Mouse (Mus musculus): ENCODE measurements around the gene Cd59b. TPM values are rescaled to one million over a fixed set of nuclear protein-coding genes. Genes with fewer than 3 reads are reported as not detected.
A peak's percentile ranks its signal among the peaks of the same experiment; 100 is the strongest.

Gene Cd59b
- not detected for total RNA-seq (2021)
- long read RNA-seq, experiment 1, result 0 reads
- long read RNA-seq, experiment 2, result 0 reads

GRCm38 (mm10) chr2:104069704-104070185 is at the start of gene Cd59b:
Cd59b (plus strand) TSS chr2:104069849.
- H3K27ac ChIP-seq, result no peak within 1 kb of the TSS
- no peak for TF ChIP-seq CTCF (conservative IDR thresholded peaks at IDR 0.05)
- peak within 1 kb of the TSS; percentile 30 for H3K4me3 ChIP-seq
- no peak for DNase-seq (ENCODE audit: low spot score in 2 of 2)

DNA sequence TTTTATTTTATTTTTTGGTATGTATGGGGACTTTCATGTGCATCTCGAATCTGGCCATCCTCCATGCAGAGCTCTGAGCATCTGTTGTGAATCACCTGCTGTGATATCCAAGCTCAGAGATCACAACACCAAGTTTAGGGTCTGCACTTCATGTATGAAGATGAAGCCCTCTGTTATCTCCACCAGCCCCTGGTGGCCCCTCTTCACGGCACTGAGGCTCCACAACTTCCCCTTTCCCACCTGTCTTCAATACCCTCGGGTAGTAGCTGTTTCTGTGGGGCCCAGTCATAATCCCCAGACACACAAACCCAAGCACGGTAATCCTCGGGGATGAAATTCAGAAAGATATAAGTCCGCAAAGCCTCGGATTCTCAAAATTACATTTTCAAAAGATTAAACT is 46.6 kb upstream of the Cd59b start:
- no peak for DNase-seq (ENCODE audit: low spot score in 2 of 2)
- TF ChIP-seq CTCF (conservative IDR thresholded peaks at IDR 0.05), result no peak
- Histone ChIP-seq H3K27ac (no peak overlapping the region), H3K4me3 (no peak overlapping the region)

DNA sequence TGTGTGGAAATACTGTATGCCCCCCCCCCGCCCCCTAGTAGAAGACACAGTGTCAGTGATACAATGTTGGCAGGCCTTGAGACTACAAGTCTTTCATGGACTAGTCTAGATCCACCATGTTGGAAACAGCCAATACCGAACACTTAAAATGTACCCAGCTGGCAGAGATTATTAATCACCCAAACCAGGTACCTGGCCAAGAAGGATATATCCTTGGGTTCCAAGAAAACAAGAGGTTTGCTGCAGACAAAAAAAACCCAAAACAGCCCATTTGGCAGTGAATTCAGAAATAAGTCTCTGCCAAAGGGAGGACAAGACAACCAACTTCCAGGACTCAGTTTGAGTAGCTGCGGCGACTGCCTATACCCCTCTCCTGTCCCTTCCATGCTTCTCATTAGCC is 45.0 kb upstream of the Cd59b start:
- TF ChIP-seq CTCF (conservative IDR thresholded peaks at IDR 0.05), result no peak
- no peak for DNase-seq (ENCODE audit: low spot score in 2 of 2)

GRCm38 (mm10) chr2:104027458-104028138 is 42.1 kb upstream of the Cd59b start, which contains the start of gene Fbxo3:
Fbxo3 (plus strand) TSS chr2:104027721.
- H3K4me3 ChIP-seq, result peak within 1 kb of the TSS; percentile 97
- peak within 1 kb of the TSS; percentile 96 for H3K27ac ChIP-seq
- peak; percentile 69 to 78 for DNase-seq (ENCODE audit: low spot score in 2 of 2)
- TF ChIP-seq CTCF (conservative IDR thresholded peaks at IDR 0.05), result peak; percentile 56

More for the DNA sequence above, 45.0 kb upstream of the Cd59b start:
- H3K4me3 ChIP-seq, result no peak overlapping the region
- H3K27ac ChIP-seq, result no peak overlapping the region

DNA sequence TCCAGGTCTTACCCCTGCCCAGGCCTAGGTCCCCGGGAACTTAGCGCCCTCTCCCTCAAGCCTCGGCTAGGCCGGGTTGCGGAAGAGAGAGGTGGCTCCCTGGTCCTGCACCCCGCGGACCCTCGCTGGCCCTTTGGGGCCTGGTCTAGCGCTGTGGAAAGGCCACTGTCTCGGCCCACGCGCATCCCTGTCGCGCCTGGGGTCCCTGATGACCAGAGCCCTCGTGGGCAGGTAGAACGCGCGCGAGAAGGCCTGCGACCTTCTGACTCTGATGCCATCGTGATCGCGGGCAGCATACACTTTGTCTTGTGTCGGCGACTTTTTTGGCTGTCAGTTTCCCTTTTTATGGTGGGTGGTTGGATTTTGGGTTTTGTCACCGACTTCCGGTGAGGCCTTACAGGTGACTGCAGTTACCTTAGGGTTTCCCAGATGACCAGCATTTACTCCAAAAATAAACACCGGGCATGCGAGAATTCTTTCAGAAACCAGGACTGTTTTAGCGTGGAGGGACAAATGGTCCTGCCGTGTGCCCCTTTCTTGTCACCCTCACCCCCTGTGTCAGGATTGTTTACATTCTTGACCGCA is 41.4 kb upstream of the Cd59b start, which contains the start of gene 4931422A03Rik:
Gene 4931422A03Rik (minus strand): TSS at position 223 of the 585 bp plus-strand sequence.
- peak within 1 kb of the TSS; percentile 96 for H3K27ac ChIP-seq
- no peak for TF ChIP-seq CTCF (conservative IDR thresholded peaks at IDR 0.05)
- no peak for DNase-seq (ENCODE audit: low spot score in 2 of 2)
- peak within 1 kb of the TSS; percentile 97 for H3K4me3 ChIP-seq

- Histone ChIP-seq H3K4me3 (peak overlapping the region; percentile 97), H3K27ac (no peak overlapping the region)
- no peak for TF ChIP-seq CTCF (conservative IDR thresholded peaks at IDR 0.05)
- no peak for DNase-seq (ENCODE audit: low spot score in 2 of 2)
Observed at GRCm38 (mm10) chr2:104029074-104029473, 40.6 kb upstream of the Cd59b start.

- no peak for DNase-seq (ENCODE audit: low spot score in 2 of 2)
- no peak for TF ChIP-seq CTCF (conservative IDR thresholded peaks at IDR 0.05)
- Histone ChIP-seq H3K4me3 (no peak overlapping the region), H3K27ac (no peak overlapping the region)
Observed at GRCm38 (mm10) chr2:104030381-104030780, 39.3 kb upstream of the Cd59b start.

- Histone ChIP-seq H3K4me3 (no peak overlapping the region), H3K27ac (no peak overlapping the region)
- no peak for TF ChIP-seq CTCF (conservative IDR thresholded peaks at IDR 0.05)
- DNase-seq (ENCODE audit: low spot score in 2 of 2), result no peak
Observed at GRCm38 (mm10) chr2:104032056-104032455, 37.6 kb upstream of the Cd59b start.

- Histone ChIP-seq H3K4me3 (no peak overlapping the region), H3K27ac (no peak overlapping the region)
- TF ChIP-seq CTCF (conservative IDR thresholded peaks at IDR 0.05), result peak; percentile 96
- peak; percentile 65 to 81 for DNase-seq (ENCODE audit: low spot score in 2 of 2)
Observed at GRCm38 (mm10) chr2:104034832-104035472, 34.7 kb upstream of the Cd59b start.

- DNase-seq (ENCODE audit: low spot score in 2 of 2), result no peak
- Histone ChIP-seq H3K27ac (no peak overlapping the region), H3K4me3 (no peak overlapping the region)
- no peak for TF ChIP-seq CTCF (conservative IDR thresholded peaks at IDR 0.05)
Observed at GRCm38 (mm10) chr2:104035595-104035994, 34.1 kb upstream of the Cd59b start.

GRCm38 (mm10) chr2:104036316-104036715 is 33.3 kb upstream of the Cd59b start:
- TF ChIP-seq CTCF (conservative IDR thresholded peaks at IDR 0.05), result no peak
- DNase-seq (ENCODE audit: low spot score in 2 of 2), result no peak
- no peak overlapping the region for H3K4me3 ChIP-seq
- no peak overlapping the region for H3K27ac ChIP-seq

DNA sequence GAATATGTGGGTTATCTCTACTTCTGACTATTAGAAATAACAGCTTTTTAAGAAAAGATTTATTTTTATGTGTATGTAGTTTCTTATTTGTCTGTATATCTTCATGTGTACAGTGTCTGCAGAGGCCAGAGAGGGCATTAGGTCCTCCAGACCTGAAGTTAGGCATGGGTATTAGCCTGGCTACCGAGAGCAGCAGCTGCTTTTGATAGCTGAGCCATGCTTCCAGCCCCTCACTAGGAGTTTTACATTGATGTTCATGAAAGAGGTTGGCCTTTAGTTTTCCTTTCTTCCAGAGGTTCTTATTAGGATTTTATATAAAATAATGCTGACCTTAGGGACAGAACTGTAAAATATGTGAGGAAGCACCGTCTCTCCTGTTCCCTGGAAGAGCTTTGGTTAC is 31.4 kb upstream of the Cd59b start:
- Histone ChIP-seq H3K27ac (no peak overlapping the region), H3K4me3 (no peak overlapping the region)
- no peak for DNase-seq (ENCODE audit: low spot score in 2 of 2)
- no peak for TF ChIP-seq CTCF (conservative IDR thresholded peaks at IDR 0.05)

DNA sequence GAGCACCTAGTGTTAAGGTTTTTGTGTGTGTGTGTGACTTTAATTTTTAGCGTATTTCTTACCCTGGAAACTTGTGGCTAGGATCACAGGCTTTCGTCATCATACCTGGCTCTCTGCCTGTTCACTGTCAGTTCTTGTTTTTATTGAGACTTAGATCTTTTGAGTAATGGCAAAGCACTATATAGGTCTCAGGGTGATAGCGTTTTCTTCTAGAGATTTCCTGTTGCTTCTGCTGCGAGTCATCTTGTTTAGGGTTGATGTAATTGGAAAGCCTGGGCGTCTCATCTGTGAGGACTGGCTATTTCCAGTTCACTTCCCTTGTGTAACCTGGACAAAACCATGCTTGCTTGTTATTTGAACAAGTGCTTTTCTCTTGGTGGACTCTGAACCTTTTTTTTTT is 28.0 kb upstream of the Cd59b start:
- no peak for DNase-seq (ENCODE audit: low spot score in 2 of 2)
- H3K27ac ChIP-seq, result no peak overlapping the region
- TF ChIP-seq CTCF (conservative IDR thresholded peaks at IDR 0.05), result no peak
- no peak overlapping the region for H3K4me3 ChIP-seq

Data from layer of hippocampus, adult 2 months (tissue).